Mouse (Mus musculus) adrenal gland, postnatal 36 days (tissue): Measurements from ENCODE around the gene Tspan18. TPM values are rescaled to one million over a fixed set of nuclear protein-coding genes. Genes with fewer than 3 reads are reported as not detected.

Source experiments
- DNase-seq, 2 experiments: peaks; one replicate each; pipeline ENCODE4 v3.0.0; 2021; ENCODE audit warnings: mixed read lengths in 1 of 2
- total RNA-seq, 2 experiments: library from RNA; stranded (reverse); gene quantifications; 2 replicates each; pipeline ENCODE4 v1.2.3; 2021

Tspan18 gene
- total RNA-seq, 2 experiments from 2014 or later = 49.7 to 59.4 TPM

GRCm38 (mm10) chr2:93182859-93183258, 151.4 kb downstream of the Tspan18 start:
- peak; percentile 56 for DNase-seq

- DNase-seq = peak; percentile 48 to 56
Measured at GRCm38 (mm10) chr2:93180077-93180844, 154.0 kb downstream of the Tspan18 start.

GRCm38 (mm10) chr2:93179603-93180002, 154.7 kb downstream of the Tspan18 start:
- no peak for DNase-seq

GRCm38 (mm10) chr2:93178313-93178677, 156.0 kb downstream of the Tspan18 start:
- no peak for DNase-seq

- no peak for DNase-seq
Measured at GRCm38 (mm10) chr2:93177668-93178312, 156.5 kb downstream of the Tspan18 start.

GRCm38 (mm10) chr2:93176871-93177667, 157.2 kb downstream of the Tspan18 start:
- DNase-seq = no peak

GRCm38 (mm10) chr2:93176193-93176798, 158.0 kb downstream of the Tspan18 start:
- DNase-seq = no peak

- no peak for DNase-seq
Measured at GRCm38 (mm10) chr2:93175721-93176120, 158.6 kb downstream of the Tspan18 start.

GRCm38 (mm10) chr2:93175278-93175677, 159.0 kb downstream of the Tspan18 start:
- no peak for DNase-seq

- DNase-seq = no peak
Measured at GRCm38 (mm10) chr2:93174159-93174558, 160.1 kb downstream of the Tspan18 start.

GRCm38 (mm10) chr2:93172460-93172859, 161.8 kb downstream of the Tspan18 start:
- no peak for DNase-seq

GRCm38 (mm10) chr2:93171929-93172328, 162.4 kb downstream of the Tspan18 start:
- no peak for DNase-seq

- DNase-seq = no peak
Measured at GRCm38 (mm10) chr2:93170845-93171200, 163.5 kb downstream of the Tspan18 start.

- DNase-seq = no peak
Measured at GRCm38 (mm10) chr2:93170156-93170844, 164.0 kb downstream of the Tspan18 start.

- no peak for DNase-seq
Measured at GRCm38 (mm10) chr2:93166734-93167406, 167.4 kb downstream of the Tspan18 start.

- no peak for DNase-seq
Measured at GRCm38 (mm10) chr2:93166295-93166694, 168.0 kb downstream of the Tspan18 start.

GRCm38 (mm10) chr2:93163750-93164335, 170.5 kb downstream of the Tspan18 start:
- no peak for DNase-seq

GRCm38 (mm10) chr2:93163317-93163716, 171.0 kb downstream of the Tspan18 start:
- peak; percentile 71 to 77 for DNase-seq

- DNase-seq = no peak
Measured at GRCm38 (mm10) chr2:93162791-93163190, 171.5 kb downstream of the Tspan18 start.

- no peak for DNase-seq
Measured at GRCm38 (mm10) chr2:93161914-93162664, 172.2 kb downstream of the Tspan18 start.
